Mouse (Mus musculus): Measurements from ENCODE around the gene Grk3. TPM values are rescaled to one million over a fixed set of nuclear protein-coding genes. Genes with fewer than 3 reads are reported as not detected.
A peak's percentile ranks its signal among the peaks of the same experiment; 100 is the strongest.

The Grk3 gene
- polyA plus RNA-seq (2017; shearing (Covaris generic)), result under 1 TPM; 0.36 to 0.59 (median 0.50) TPM

DNA sequence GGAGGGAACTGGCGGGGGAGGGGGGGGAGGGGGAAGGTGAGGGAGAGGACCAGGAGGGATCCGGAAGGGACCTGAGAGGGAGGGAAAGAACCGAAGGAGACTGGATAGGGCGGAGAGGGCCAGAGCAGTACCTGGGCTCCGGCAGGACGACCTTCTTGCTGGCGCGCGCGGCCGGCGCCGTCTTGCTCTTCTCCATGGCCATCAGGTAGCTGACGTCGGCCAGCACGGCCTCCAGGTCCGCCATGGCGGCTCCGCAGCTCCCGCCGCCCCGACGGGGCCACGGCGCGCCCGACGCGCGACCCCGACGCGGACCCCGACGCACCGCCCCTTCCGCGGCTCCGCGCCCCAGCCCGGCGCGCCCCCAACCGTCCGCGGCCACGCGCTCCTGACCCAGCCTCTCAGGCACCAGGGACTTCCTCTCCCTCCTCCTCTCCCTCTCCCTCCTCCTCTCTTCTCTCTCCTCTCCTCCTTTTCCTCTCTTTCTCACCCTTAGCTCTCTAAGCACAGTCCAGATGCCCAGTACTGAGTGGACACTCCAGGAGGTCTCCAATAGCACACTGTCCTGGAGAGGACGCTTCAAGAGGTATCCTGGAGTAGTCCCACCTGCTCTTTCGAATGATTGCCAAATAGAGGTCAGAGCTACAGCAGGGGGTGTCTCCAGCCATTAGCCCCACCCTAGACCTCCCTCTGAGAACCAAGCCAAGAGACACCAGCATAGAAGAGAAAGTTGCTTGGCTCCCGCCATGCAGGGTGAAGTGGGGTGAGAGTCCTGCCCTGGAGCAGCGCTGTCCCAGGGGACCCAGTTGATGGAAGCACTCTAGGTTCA lies at the start of gene Grk3:
Gene Grk3 (minus strand): TSS at position 556 of the 826 bp plus-strand sequence.
- no peak for ATAC-seq

DNA sequence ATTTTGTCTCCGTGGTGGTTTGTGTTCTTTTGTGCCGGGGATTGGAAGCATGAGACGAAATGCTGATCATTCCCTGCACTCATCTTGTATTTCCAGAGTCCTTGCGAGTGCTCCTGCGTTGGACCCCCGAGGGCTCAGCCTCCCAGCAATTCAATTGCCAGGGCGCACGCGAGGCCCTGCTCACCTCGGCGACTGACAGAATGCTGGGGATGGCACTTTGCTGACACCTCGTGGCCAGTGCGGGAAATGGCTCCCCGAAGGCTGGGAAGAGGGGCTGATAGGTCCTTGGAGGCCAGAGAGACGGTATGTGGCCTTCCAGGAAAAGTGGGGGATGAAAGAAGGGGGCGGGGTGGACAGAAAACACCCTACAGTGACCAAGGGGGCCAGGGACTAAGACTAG lies 38.7 kb upstream of the Grk3 start:
- ATAC-seq, result peak; percentile 41

DNA sequence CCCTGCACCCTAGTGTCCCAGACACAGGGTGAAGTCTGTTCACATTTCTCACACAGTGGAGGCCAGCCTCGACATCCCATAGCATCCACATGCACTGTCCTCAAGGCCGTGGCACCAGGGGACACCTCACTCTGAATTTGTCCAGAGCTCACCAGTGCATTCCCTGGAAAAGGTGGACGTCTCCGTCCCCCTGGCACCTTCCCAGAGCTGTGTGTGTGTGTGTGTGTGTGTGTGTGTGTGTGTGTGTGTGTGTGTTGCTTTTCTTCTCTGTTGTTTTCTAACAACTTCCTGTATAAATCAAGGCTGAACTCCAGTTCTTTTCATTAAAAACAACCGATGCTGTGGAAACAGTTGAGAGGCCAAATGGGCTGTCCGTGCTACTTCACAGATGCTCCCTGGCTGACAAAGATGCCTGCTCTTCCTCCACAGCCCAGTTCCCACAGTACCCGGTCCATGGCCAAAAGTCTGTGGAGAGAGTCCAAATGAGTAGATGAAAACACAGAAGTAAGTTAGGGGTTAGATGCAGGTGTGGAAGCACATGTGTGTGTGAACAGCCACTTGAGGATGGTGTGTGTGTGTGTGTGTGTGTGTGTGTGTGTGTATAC lies 35.1 kb upstream of the Grk3 start:
- ATAC-seq, result no peak

DNA sequence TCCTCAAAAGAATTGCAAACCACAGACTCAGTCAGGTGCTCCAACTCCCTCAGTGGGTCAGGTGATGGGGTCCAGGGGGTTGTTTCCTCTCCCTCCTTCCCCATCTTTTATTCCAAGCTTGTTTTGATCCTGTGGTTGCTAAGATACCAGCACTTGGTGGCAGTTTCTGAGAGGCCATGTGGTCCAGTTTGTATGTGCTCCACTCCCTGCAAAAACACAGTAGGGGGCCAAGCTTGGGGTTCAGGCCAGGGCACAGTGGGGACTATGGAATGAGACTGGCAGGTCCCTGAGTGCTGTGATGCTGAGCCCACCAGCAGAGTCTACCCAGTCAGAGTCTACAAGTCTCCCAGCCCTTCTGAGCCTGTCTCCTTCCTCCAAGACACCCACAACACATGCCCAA lies 34.3 kb upstream of the Grk3 start:
- ATAC-seq, result no peak

DNA sequence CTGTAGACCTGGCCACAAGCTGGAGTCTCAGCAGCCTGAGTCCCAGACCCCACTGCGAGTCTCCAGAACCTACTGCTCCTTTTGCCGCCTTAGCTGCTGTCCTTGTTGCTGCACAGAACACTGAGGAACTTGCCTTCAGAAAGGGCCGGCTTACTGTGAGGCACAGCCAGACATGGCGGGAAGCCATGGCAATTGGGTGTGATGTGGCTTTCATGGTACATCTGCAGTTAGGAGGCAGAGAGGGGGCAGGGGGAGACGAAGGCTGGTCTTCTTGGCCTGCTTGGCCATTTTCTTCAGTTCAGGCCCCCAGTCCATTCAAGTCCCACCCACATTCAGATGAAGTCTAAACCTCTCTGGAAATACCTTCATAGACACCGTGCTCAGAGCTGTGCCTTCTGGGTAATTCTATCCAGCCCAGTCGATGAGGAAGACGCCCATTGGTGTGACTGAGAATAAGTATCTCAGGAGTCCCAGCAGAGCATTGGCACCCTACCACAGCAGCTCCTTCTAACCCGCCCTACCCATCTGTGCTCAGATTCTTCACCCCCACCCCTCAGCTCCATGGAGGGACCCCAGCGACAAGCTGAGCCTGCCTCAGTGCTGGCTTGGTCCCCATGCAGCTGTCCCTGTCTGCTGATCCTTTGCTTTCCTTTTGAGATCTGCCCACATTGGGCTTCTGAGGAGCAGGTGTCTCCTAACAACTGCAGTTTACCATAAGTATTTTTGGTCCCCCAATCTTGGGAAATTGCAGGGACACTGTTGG lies 30.1 kb upstream of the Grk3 start:
- no peak for ATAC-seq

DNA sequence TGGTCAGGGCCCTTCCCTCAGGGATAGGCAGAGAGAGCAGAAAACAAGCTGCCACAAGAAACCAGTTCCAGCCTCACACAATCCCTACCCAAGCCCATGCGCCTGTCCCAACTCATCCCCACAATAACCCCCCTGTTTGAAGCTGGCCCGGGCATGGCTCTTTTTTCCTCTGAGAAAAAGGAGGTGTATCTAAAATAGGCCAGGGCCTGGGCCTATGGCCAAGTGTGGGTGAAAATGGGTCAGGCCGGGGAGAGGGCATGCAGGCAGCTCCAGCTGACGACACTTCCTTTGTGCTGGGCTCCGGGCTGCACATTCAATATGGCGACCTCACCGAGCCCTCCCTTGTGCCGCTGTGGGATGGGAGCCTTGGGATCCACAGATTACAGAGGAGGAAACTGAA lies 27.9 kb upstream of the Grk3 start:
- ATAC-seq, result no peak

DNA sequence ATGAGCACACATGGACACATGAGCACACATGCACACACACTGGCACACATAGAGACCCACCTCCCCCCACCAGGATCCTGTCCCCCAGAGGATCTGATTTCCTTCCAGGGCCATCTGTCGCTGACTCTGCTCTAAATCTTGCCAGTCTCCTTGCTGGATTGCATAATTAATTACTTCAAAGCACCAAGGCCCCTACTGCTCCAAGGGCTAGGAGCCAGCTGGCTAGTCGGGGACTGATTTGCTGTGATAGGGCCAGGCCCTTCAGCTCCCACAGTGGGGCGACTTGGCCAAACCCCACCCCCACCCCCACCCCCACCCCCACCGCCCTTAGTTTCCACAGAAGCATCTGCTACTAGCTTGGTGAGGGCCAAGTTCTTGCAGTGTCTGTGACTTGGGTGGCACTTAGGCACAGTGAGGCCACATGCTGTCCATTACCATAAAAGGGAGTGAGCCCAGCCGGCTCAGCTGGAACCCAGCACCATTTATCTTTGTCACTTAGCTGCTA lies 26.0 kb upstream of the Grk3 start:
- no peak for ATAC-seq

DNA sequence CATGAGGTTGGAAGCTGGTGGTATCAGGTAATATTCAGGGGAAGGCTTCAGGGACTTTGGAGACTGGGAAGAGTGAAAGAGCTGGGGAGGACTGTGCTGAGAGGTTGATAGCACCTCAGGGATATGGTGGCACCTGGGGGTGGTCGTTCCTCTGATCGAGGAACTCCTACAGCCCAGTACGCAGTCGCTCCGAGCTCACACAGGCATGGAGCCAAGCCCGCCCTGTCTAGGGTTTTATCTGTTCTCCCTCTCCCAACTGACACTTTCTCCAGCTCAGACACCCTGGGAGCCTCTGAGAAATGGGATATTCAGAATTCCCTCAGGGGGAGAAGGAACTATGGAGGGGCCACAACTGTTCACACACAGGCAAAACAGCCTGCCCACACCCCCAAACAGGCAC lies 25.2 kb upstream of the Grk3 start:
- no peak for ATAC-seq

DNA sequence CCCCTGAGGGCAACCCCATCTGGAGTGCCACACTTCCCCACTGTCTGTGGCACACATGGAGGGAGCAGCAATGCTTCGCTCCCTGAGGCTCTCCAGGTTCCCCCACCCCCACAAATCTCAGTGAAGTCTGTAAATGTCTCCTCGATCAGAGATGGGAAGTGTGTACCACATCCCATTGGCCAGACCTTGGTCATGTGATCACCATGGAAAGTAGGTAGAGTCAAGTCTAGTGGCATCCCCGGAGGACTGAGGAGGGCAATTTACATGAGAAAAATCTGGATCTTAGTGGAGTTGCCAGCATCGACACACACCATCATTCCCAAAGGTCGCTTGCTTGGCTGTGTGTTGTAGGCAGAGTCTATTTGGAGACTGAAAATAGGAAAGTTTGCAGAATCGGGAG lies 23.0 kb upstream of the Grk3 start:
- no peak for ATAC-seq

DNA sequence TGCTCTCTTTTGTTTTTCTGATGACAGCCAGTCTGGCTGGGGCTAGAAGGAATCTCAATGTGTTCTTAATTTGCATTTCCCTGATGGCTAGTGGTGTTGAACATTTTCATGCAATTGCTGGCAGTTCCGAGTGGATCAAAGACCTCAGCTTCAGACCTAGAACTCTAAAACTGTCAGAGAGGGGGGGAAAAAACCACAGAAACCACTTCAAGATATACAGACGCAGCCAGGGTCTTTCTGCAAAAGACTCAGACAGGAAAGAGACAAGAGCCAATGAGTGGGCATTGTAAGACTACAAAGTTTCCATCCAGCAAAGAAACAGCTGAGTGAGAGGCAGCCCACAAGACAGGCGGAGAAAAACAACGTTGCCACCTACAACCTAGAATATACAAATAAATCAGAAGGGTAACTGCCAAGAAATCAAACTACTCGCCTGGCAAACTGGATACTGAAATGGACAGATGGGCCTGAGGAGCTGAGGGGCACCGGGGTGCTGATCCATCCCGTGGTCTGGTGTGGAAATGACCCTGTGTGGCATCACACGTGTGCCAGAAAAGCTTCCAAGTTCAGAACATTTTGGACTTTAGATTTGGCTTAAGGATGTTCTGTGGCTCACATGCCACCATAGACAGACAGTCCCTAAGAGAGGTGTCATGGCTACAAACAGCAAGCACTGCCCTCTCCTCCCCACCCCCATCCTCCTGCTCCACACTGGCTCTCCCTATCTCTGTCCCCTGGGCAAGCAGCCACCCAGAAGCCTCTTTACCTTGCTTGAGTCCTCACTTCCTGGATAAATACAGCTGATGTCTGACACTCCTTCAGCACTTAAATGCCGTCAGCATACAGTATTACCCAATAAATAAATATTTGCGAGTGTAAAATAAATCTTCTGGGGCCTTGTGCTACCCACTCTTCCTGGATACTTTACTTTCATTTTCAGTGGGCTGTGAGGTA lies 19.8 kb upstream of the Grk3 start:
- ATAC-seq, result peak; percentile 90

DNA sequence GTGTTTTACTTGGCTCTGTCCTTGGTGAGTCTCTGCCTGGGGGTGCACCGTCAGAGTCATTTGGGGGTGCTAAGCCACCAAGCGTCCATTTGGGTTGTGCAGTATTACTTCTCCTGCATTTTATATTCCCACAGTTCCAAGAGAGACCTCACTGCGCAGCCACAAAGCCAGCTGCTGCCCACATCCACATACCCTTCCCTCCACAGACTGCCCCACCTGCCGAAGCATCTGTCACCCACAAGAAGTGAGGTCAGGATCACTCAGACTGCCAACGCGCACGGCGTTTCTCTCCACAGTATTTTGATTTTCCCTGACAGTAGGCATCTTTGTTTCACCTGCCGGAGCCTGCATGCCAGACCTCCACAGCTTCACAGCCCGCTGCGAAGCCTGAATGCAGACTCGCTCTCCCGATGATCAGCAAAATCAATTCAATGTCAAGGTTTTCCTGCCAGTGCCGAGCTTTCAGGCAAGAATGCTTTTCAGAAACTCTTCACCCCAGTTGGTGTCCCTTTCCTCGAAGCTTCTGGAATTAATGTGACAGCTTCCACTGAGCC lies 15.7 kb upstream of the Grk3 start:
- ATAC-seq, result no peak

DNA sequence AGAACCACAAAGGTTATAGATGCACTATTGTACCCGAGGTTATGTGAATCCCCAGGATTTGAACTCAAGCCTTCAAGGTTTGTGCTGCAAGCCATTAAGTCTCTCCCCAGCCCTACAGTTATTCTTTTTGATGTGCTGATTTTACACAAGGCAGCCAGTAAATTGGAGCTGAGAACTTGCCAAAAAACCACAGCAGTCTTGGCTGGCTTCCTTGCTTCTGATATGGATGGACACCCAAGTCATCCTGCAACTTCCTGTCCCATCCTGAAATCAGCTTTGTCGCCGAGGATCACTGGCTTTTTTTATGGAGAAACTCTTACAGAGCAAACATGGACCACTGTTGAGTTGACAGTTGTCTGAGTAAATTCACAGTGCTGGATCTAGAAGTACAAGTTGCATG lies 14.5 kb upstream of the Grk3 start:
- no peak for ATAC-seq

DNA sequence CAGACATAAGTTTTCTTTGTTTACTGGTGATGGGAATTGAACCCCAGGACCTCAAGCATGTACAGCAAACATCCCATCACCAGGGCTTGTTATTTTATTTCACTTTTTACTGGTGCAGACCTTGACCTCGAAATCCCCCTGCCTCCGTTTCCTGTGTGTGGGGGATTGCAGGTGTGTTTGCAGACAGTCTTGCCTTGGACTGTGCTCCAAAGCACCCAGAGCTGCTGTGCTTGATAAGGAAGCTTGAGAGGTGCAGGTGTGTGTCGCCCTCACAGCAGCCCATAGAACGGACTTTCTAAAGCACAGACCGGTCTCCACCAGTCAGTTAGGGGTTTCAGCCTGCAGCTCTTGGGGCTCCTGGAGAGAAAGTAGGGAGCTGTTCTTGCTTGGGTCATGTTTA lies 11.1 kb upstream of the Grk3 start:
- no peak for ATAC-seq

DNA sequence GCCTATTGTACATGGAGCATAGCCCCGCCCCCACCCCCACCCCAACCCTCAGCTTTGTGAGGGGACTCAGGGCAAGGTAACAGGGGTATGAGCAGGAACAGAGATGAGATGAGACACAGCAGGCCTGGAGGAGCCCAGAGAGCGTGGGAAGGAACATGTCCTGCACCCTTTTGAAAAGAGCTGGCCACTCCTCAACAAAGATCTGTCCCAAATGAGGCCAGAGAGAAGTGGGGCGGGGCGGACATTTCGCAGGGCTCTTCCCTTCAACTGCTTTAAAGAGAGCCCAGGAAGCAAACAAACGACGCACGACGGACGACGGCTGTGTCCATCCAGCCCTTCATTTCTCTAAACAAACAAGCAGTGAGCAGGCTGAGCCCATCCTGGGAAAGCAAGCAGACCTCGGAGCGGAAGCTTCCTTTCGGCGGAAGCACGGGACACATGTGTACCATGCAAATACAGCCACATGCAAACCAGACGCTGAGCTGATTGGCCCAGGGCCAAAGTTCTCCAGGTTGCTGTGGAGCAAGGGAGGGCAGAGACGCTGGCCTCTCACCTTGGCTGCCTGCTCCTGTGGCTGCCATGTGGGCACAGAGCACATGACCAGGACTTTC lies 8.7 kb upstream of the Grk3 start:
- no peak for ATAC-seq

DNA sequence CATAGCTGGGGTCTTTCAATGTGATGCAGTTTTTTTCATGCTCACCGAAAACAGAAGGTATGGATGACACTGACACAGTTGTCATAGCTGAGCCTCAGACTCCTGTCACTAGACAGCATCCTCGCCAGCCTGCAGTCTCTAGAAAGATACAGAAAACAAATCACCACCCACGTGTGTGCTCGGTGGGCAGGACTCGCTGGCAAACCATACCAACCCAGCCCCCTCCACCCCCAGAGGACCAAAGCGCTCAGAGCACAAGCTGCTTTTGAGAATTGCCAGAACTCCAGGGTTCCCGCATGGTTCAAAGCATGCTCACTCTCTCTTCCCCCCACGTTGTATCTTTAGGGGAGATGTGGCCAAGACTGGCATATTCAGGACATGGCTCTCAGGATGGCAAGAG lies 2.6 kb upstream of the Grk3 start:
- ATAC-seq, result no peak

DNA sequence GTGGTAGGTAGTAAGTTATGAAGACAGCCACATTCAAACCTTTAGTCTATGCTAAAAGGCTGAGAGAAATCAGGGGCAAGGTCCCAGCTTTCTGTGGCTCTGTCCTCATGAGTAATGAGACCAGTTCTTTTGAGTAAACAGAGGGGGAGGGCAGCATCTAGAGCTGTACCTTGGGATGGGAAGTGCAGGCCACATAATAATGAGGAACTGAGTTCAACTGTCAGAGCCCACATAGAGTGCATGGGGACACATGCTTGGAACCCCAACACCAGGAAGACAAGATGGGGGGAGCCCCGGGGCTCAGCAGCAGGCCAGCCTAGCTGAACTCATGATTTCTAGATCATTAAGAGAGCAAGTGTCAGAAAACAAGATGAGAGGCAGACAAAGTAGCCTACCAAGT lies 1.4 kb upstream of the Grk3 start:
- no peak for ATAC-seq

DNA sequence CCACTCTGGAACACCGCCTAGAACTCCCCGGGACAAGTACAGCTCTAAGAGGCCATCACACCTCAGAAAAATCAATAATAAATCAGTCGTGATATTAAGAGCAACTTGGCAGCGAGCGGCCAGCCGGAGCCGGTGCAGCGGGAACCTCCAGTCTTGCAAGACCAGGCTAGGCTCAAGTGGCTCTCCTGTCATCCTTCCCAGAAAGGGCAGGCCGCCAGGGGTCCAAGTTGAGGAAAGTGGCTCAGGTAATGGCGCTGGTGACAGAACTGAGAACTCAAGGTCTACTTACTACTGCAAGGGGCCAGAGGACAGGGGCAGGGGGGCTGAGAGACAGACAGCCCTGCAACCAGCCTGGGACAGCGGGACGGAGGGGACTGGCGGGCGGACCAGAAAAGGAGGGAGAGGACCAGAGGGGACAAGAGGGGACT lies 769 bp downstream of the Grk3 start:
- no peak for ATAC-seq

DNA sequence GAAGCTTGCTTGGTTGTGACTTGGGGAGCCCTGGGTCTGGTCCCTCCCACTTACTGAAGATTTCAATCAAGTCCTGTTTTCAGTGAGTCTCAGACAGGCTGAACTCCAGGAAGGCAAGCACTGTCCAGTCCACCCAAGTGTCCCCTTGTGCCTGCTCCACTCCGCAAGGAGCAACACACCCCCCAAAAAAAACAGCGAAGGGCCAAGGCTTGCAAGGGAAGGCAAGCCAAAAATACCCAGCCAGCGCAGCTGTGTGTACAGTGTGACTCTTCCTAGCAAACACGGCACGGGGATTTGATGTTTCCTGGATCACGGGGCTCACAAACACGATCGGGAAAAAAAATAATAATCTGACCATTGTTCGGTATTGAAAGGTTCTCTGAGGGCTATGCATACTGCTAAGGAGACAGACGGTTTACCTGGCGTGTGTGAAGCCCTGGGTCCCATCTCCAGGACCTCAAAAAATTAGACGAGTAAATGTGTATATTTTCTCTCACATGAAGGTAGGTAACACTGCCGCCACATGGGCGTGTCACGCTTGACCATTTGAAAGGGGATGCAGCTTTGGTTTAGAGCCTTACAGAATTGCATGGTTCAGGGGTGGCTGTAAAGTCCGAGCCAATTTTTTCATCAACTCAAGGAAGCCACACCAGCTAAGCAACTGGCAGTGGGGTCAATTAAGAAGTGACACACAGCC lies 1.3 kb downstream of the Grk3 start:
- ATAC-seq, result no peak

DNA sequence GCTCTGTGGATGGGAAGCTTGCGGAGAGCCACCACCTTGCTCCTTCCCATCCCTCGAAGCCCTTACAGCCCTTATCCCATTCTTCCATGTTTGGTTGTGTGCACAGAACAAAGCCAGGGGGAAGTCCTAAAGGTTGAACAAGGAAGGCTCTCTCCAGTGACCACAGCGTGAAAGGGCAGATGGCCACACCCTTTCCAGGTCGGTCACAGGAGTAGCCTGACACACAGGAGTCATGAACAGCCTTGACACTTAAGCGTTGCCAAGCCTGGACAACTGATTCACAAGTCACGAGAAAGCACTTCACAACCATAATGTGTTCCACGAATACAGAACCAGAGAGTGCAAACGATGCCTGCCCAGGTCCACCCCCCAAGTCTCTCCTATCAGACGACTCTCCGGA lies 3.7 kb downstream of the Grk3 start:
- ATAC-seq, result no peak

DNA sequence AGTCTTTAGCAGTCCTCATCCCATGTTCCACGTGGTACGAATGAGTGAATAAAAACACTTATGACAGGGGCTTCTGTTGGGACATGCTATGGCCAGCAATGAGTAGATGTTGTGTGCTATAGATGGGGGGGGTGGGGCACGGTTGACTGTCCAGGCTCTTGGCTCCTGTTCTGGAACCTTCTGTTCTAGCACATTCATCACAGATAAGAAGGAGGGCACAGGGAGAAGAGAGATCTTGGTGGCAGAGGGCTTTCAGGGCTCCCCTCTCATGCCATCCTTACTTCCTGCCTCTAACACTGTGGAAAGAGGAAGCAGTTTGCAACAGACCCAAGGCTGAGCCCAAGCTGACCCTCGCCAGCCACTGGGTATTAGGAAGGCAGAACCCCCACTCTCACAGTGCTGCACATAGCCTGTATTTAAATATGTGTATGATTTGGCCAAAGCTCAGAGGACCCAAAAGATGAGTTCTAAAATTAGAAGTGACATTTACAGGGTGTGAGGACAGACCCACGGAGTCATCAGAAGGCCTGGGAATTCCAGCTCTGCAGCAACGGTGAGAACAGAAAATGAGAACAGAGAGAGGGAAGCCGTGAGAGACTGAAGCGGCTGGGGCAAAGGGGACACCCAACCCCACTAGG lies 6.3 kb downstream of the Grk3 start:
- ATAC-seq, result no peak
